Comparison of ENCODE assay signal across 22 mouse cellular contexts in genomic region chr11:68502408-68502807, GRCm38 (mm10). TPM values are rescaled to one million over a fixed set of nuclear protein-coding genes. Genes with fewer than 3 reads are reported as not detected.
DNase-seq lines count a peak whose midpoint lies in the region; ATAC-seq and TF ChIP-seq lines count a peak whose summit lies in the region.
"Had no signal": no experiment of that assay in that cellular context is flagged by ENCODE, and none has a peak within 500 bp of the region (broad histone marks: within the 10 kb centered on the region; RNA-seq: fewer than 3 reads in every experiment).

No protein-coding gene starts in this region.

- peak overlapping the region; percentile 47 for H3K27ac ChIP-seq in heart, adult 2 months
- H3K27ac ChIP-seq in heart, embryonic 11.5 days (ENCODE audit: low read depth, low read length) = no peak overlapping the region
- H3K27ac ChIP-seq in bone marrow macrophage, adult 2 months (ENCODE audit: insufficient read depth, low read depth, low read length) = peak overlapping the region; percentile 34
- H3K27ac ChIP-seq: embryonic facial prominence, embryonic 15.5 days; hindbrain, embryonic 12.5 days; limb, embryonic 13.5 days; midbrain, embryonic 12.5 days; neural tube, embryonic 13.5 days had no signal

- H3K4me3 ChIP-seq in heart, adult 2 months = no peak overlapping the region
- H3K4me3 ChIP-seq in heart, embryonic 11.5 days (ENCODE audit: low read depth, low read length) = no peak overlapping the region
- H3K4me3 ChIP-seq in bone marrow macrophage, adult 2 months (ENCODE audit: insufficient read depth, low read length) = no peak overlapping the region
- H3K4me3 ChIP-seq: hindbrain, embryonic 12.5 days; midbrain, embryonic 12.5 days; neural tube, embryonic 13.5 days had no signal

- intact Hi-C loops in heart, adult 2 months (cut with DNase I) = no loop called here

- H3K4me2 ChIP-seq in heart, embryonic 11.5 days = no peak overlapping the region
- H3K4me2 ChIP-seq: embryonic facial prominence, embryonic 15.5 days; hindbrain, embryonic 12.5 days; limb, embryonic 13.5 days; midbrain, embryonic 12.5 days had no signal

- peaks cover 15% of the 10 kb centered on the region for H3K4me1 ChIP-seq in heart, adult 2 months (ENCODE audit: control insufficient read depth, insufficient read depth, low read length)
- H3K4me1 ChIP-seq in heart, embryonic 11.5 days (ENCODE audit: control insufficient read depth, insufficient read depth, low read length) = 0 out of 2 replicates have a peak, but pooled peaks cover 2% of the 10 kb centered on the region
- H3K4me1 ChIP-seq in bone marrow macrophage, adult 2 months (ENCODE audit: control insufficient read depth, insufficient read depth, low read length) = peaks cover 29% of the 10 kb centered on the region
- H3K4me1 ChIP-seq: embryonic facial prominence, embryonic 15.5 days; limb, embryonic 13.5 days; midbrain, embryonic 12.5 days; neural tube, embryonic 13.5 days had no signal

- H3K27me3 ChIP-seq in heart, adult 2 months (ENCODE audit: control insufficient read depth, insufficient read depth, low read length) = no peaks in the 10 kb centered on the region
- peaks cover 8% of the 10 kb centered on the region; the same call in 1 of the 2 replicates for H3K27me3 ChIP-seq in heart, embryonic 11.5 days (ENCODE audit: control insufficient read depth, insufficient read depth, low read length)
- H3K27me3 ChIP-seq: embryonic facial prominence, embryonic 15.5 days; hindbrain, embryonic 12.5 days; limb, embryonic 13.5 days; midbrain, embryonic 12.5 days; neural tube, embryonic 13.5 days had no signal

- 50% methylated on average over 2 of the region's 2 CpGs for WGBS in heart, adult 2 months
- 76% methylated on average over 2 of the region's 2 CpGs for WGBS in heart, embryonic 11.5 days (ENCODE audit: insufficient replicate concordance)

- no peaks in the 10 kb centered on the region for H3K9me3 ChIP-seq in heart, embryonic 11.5 days (replicated peaks; ENCODE audit: control insufficient read depth, low read length)
- H3K9me3 ChIP-seq: embryonic facial prominence, embryonic 15.5 days; hindbrain, embryonic 12.5 days; limb, embryonic 13.5 days; midbrain, embryonic 12.5 days; neural tube, embryonic 13.5 days had no signal

- no peak for TF ChIP-seq POLR2A in heart, adult 2 months (IDR thresholded peaks at IDR 0.05; ENCODE audit: insufficient read depth, low read depth, low read length)
- no peak for TF ChIP-seq POLR2A in bone marrow macrophage, adult 2 months (IDR thresholded peaks at IDR 0.05; ENCODE audit: borderline replicate concordance, low read depth, low read length)

- no peak for TF ChIP-seq CTCF in heart, adult 2 months (IDR thresholded peaks at IDR 0.05)
- no peak for TF ChIP-seq CTCF in bone marrow macrophage, adult 2 months (IDR thresholded peaks at IDR 0.05; ENCODE audit: low read depth, low read length)

- no peaks in the 10 kb centered on the region for H3K79me2 ChIP-seq in heart, adult 2 months (replicated peaks; ENCODE audit: control insufficient read depth, insufficient read depth, low read length)

- ATAC-seq in heart, embryonic 11.5 days (replicated peaks; ENCODE audit: insufficient number of reproducible peaks, low FRiP score, low TSS enrichment) = no peak
- peak; percentile 62 for ATAC-seq in monocyte, adult 5-6 weeks (replicated peaks; ENCODE audit: insufficient number of reproducible peaks, low FRiP score, low TSS enrichment, poor library complexity, severe bottlenecking)
- no peak for ATAC-seq in erythroblast, adult 5-6 weeks (replicated peaks; ENCODE audit: low FRiP score, poor library complexity, severe bottlenecking)
- ATAC-seq: inflammation-experienced regulatory T-cells, adult 6 months had no signal

- no peak for TF ChIP-seq EP300 in heart, adult 2 months (IDR thresholded peaks at IDR 0.05; ENCODE audit: insufficient read depth, low read depth, low read length)

- DNase-seq in heart, adult 2 months = no peak
- DNase-seq in 416B (ENCODE audit: low read depth) = peak; percentile 80
- DNase-seq in cerebellum, adult 18-20 months = no peak
- DNase-seq in gastrocnemius, adult 18-20 months (ENCODE audit: low spot score) = no peak
- DNase-seq: cerebellum, adult 11 months; cerebellum, postnatal 25 days; layer of hippocampus, postnatal 36 days; lung, adult 2 months; thymus, postnatal 14 days had no signal

- H3K36me3 ChIP-seq in heart, adult 2 months (ENCODE audit: control insufficient read depth, insufficient read depth, low read length) = no peaks in the 10 kb centered on the region
- no peaks in the 10 kb centered on the region for H3K36me3 ChIP-seq in heart, embryonic 11.5 days (ENCODE audit: control insufficient read depth, insufficient read depth, low read length)
- H3K36me3 ChIP-seq: embryonic facial prominence, embryonic 15.5 days; hindbrain, embryonic 12.5 days; limb, embryonic 13.5 days; midbrain, embryonic 12.5 days; neural tube, embryonic 13.5 days had no signal

- H3K9ac ChIP-seq in heart, adult 2 months (ENCODE audit: low read depth, low read length) = no peak overlapping the region
- no peak overlapping the region for H3K9ac ChIP-seq in heart, embryonic 11.5 days (ENCODE audit: low read depth, low read length)
- H3K9ac ChIP-seq: embryonic facial prominence, embryonic 15.5 days; hindbrain, embryonic 12.5 days; limb, embryonic 13.5 days; midbrain, embryonic 12.5 days; neural tube, embryonic 13.5 days had no signal

RNA-seq across cellular contexts. Expression of gene Pik3r6, which starts 0.4 kb away (rescaled TPM):
- total RNA-seq in heart, adult 2 months (2021) = 1 to 10 TPM; 3.6 to 6.1 TPM
- polyA plus RNA-seq in heart, adult 2 months (2012; rRNA removed) = 9.0 and 11.4 TPM in 2 replicates
- 1.6 and 2.5 TPM in 2 replicates for polyA plus RNA-seq in heart, embryonic 11.5 days (2014; fragmentation: Nextera tagmentation; extraction: Ambion mirVana)
- polyA plus RNA-seq in bone marrow macrophage, adult 2 months (2012; ENCODE audit: insufficient read depth, insufficient read length, missing spikeins) = 30.1 and 35.5 TPM in 2 replicates
- 12.6 to 14.2 TPM (median 13.9 TPM) in 3 replicates for total RNA-seq in monocyte, adult 5-6 weeks (2017)
- total RNA-seq in gastrocnemius, adult 18-20 months (2021) = 1 to 10 TPM in 1 of 2 experiments, under 1 TPM in 1; 0.82 to 1.2 TPM
- 1.7 and 2.1 TPM in 2 replicates for total RNA-seq in erythroblast, adult 5-6 weeks (2015; ENCODE audit: low replicate concordance)
- total RNA-seq in erythroblast, adult 5-6 weeks (2017; ENCODE audit: low replicate concordance) = 3.6 and 4.8 TPM in 2 replicates
- polyA plus RNA-seq: inflammation-experienced regulatory T-cells, adult 6 months had no signal

RNA-seq across cellular contexts. Expression of gene Mfsd6l, which starts 53.6 kb away (rescaled TPM):
- total RNA-seq in heart, adult 2 months (2021) = not detected
- polyA plus RNA-seq in heart, adult 2 months (2012; rRNA removed) = 0.56 and 0.61 TPM in 2 replicates
- polyA plus RNA-seq in heart, embryonic 11.5 days (2014; fragmentation: Nextera tagmentation; extraction: Ambion mirVana) = 0.17 TPM in 1 of 2 replicates, not detected in the other
- polyA plus RNA-seq in bone marrow macrophage, adult 2 months (2012; ENCODE audit: insufficient read depth, insufficient read length, missing spikeins) = 0.35 and 1.2 TPM in 2 replicates
- total RNA-seq in monocyte, adult 5-6 weeks (2017) = 0.11 to 1.2 TPM (median 0.48 TPM) in 3 replicates
- total RNA-seq in gastrocnemius, adult 18-20 months (2021) = not detected
- total RNA-seq in erythroblast, adult 5-6 weeks (2015; ENCODE audit: low replicate concordance) = not detected in 2 replicates
- not detected in 2 replicates for total RNA-seq in erythroblast, adult 5-6 weeks (2017; ENCODE audit: low replicate concordance)
- total RNA-seq: gastrocnemius, adult 8-10 months; layer of hippocampus, postnatal 36 days; left cerebral cortex, postnatal 14 days had no signal
- polyA plus RNA-seq: forebrain, embryonic 11.5 days; inflammation-experienced regulatory T-cells, adult 6 months; midbrain, embryonic 12.5 days; neural tube, embryonic 13.5 days had no signal
